Mouse (Mus musculus) ES-E14 (cell line): ENCODE measurements around the gene 1700017N19Rik. TPM values are rescaled to one million over a fixed set of nuclear protein-coding genes. Genes with fewer than 3 reads are reported as not detected.

ENCODE experiments used
- DNase-seq: peaks from one replicate; pipeline ENCODE4 v3.0.0-alpha.2; 2013; ENCODE audit warnings: low read depth, low spot score
- H3K27ac ChIP-seq: 2 replicates; pipeline ENCODE4 v1.5.1; 2012; ENCODE audit warnings: low read depth, mild to moderate bottlenecking, low read length, moderate library complexity, mixed read lengths; ENCODE audit not compliant: poor library complexity, insufficient read depth, severe bottlenecking
- H3K36me3 ChIP-seq: 2 replicates; pipeline ENCODE4 v1.6.1; 2012; ENCODE audit warnings: mild to moderate bottlenecking, low read length, moderate library complexity, mixed read lengths; ENCODE audit not compliant: control insufficient read depth, poor library complexity, insufficient read depth, severe bottlenecking
- H3K4me1 ChIP-seq, 2 experiments: fragments of 150-350 bp in 1 of 2; sonication (generic) in 1 of 2; 2 replicates each; pipeline ENCODE4 v1.6.1; 2012; ENCODE audit warnings: low read length in 2 of 2, mild to moderate bottlenecking in 1 of 2, mixed read lengths in 1 of 2; ENCODE audit not compliant: control insufficient read depth in 2 of 2, insufficient read depth in 2 of 2, poor library complexity in 1 of 2
- H3K4me3 ChIP-seq, 2 experiments: fragments of 150-350 bp in 1 of 2; sonication (generic) in 1 of 2; 2 replicates each; pipeline ENCODE4 v1.5.1; 2012; ENCODE audit warnings: low read length in 2 of 2, low read depth in 1 of 2, mild to moderate bottlenecking in 1 of 2, mixed read lengths in 1 of 2; ENCODE audit not compliant: insufficient read depth in 1 of 2, poor library complexity in 1 of 2, severe bottlenecking in 1 of 2
- H3K9ac ChIP-seq: 2 replicates; pipeline ENCODE4 v1.6.1; 2012; ENCODE audit warnings: low read depth, mild to moderate bottlenecking, low read length, mixed read lengths; ENCODE audit not compliant: poor library complexity, insufficient read depth, severe bottlenecking
- H3K9me3 ChIP-seq: fragments of 150-350 bp; sonication (generic); 2 replicates; pipeline ENCODE4 v1.6.1; 2012; ENCODE audit warnings: low read depth, mild to moderate bottlenecking, low read length; ENCODE audit not compliant: control insufficient read depth, insufficient read depth
- CHD2 ChIP-seq: IDR thresholded peaks from 2 replicates; pipeline ENCODE4 v1.6.1; 2014; ENCODE audit warnings: mild to moderate bottlenecking, low read depth, low read length, inconsistent platforms
- HCFC1 ChIP-seq: IDR thresholded peaks from 2 replicates; pipeline ENCODE4 v1.6.1; 2012; ENCODE audit warnings: low read length, inconsistent platforms, borderline replicate concordance; ENCODE audit not compliant: insufficient read depth
- MAFK ChIP-seq: IDR thresholded peaks from 2 replicates; pipeline ENCODE4 v1.6.1; 2014; ENCODE audit warnings: mild to moderate bottlenecking, low read depth, low read length, inconsistent platforms; ENCODE audit not compliant: insufficient read depth
- ZC3H11A ChIP-seq: IDR thresholded peaks from 2 replicates; pipeline ENCODE4 v1.6.1; 2012; ENCODE audit warnings: low read depth, mild to moderate bottlenecking, inconsistent platforms, low read length, borderline replicate concordance
- ZNF384 ChIP-seq: IDR thresholded peaks from 2 replicates; pipeline ENCODE4 v1.6.1; 2012; ENCODE audit warnings: low read depth, low read length, inconsistent platforms
- in situ Hi-C, 2 experiments: fragments of 600-800 bp; cut with MboI; formaldehyde crosslinking; loops; one replicate each; pipeline ENCODE4 v1.15.1; 2025; ENCODE audit warnings: low sequenced_read_pairs in 2 of 2, inconsistent platforms in 1 of 2; ENCODE audit not compliant: unreplicated experiment in 2 of 2
- total RNA-seq: library from RNA; depleted of rRNA; stranded (reverse); fragments of 300-350 nt; gene quantifications from 2 replicates; pipeline ENCODE4 v1.2.3, GENCODE M21; 2012; rRNA removed

1700017N19Rik gene
- total RNA-seq, 1 experiment, result not detected

DNA sequence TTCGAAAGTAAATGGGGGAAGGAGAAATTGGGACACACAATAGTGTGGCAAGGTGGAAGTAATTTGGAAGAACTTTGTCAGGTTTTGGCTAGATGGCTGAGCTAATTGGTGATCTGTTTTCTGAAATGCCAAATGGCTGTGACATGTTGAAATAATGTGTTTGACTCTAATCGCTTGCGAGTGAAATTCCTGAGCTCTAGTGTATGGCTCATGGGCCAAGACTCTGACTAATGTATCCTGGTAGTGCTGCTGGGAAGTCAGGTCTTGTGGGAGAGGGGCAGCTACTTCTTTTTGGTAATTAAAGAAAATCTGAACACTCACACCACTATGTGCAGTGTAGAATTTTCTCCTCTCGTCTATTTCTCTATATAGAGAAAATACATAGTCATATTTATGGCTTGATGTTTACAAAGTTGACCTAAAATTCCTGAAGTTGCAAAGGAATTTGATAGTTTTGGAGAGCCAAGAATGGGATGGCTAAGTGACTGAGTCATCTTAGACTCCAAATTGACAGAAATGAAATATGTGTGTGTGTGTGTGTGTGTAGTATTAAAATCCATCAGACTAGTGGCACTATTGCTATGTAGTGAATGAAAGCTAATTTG, 55.1 kb downstream of the 1700017N19Rik start:
- in situ Hi-C loops, result no loop called here
- Histone ChIP-seq H3K36me3 (no peaks in the 10 kb centered on the region), H3K27ac (no peak overlapping the region), H3K4me3 (no peak overlapping the region), H3K4me1 (no peaks in the 10 kb centered on the region), H3K9me3 (no peaks in the 10 kb centered on the region), H3K9ac (no peak overlapping the region)
- DNase-seq, result no peak
- TF ChIP-seq MAFK, result no peak

DNA sequence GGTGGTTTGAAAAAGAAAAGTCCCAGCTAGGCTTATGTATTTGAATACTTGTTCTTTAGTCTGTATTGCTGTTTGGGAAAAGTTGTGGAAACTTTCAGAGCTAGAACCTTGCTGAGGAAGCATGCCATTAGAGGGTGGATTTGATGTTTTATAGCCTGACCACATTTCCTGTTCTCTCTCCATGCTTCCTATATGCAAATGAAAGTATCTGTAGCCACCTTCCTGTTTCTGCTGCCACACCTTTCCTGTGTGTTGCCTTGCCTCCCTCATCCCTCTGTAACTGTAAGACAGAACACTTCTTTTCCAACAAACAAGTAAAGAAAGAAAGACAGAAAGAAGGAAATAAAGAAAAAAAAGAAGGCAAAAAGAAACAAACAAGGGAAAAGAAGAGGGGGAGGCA, 63.9 kb downstream of the 1700017N19Rik start:
- Histone ChIP-seq H3K4me3 (no peak overlapping the region), H3K9ac (no peak overlapping the region), H3K36me3 (no peaks in the 10 kb centered on the region), H3K9me3 (no peaks in the 10 kb centered on the region), H3K27ac (no peak overlapping the region), H3K4me1 (no peaks in the 10 kb centered on the region)
- TF ChIP-seq ZNF384 (no peak), HCFC1 (no peak)
- DNase-seq, result no peak
- in situ Hi-C loops, result no loop called here

DNA sequence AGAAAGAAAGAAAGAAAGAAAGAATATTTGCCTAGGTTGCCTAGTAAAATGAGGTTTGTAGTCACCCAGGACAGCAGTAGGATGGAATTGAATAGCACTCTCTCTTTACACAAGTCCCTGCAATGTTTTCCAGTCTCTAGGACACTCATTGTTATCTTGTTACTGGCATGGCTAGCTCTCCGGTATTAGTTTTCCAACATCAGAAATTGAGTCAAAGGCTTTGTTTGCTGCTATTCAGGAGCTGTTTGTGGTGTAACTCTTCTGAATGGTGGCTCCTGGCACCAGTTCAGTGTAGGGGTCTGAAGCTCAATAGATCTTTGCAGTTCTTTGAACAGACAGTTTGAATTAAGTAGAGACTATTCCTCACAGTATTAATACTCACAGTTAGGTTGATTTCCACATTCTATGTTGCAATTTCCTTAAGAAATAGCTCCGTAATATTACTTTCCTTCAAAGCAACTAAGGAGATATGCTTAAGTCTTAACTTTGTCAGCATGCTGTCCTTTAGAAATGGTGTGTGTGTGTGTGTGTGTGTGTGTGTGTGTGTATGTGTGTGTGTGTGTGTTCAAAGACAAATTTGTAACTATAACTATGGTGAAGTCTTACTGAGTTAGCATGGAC, 71.8 kb downstream of the 1700017N19Rik start:
- Histone ChIP-seq H3K36me3 (no peaks in the 10 kb centered on the region), H3K27ac (no peak overlapping the region), H3K4me1 (no peaks in the 10 kb centered on the region), H3K9me3 (no peaks in the 10 kb centered on the region), H3K9ac (no peak overlapping the region), H3K4me3 (no peak overlapping the region)
- DNase-seq, result no peak
- in situ Hi-C loops, result no loop called here
- TF ChIP-seq ZC3H11A (no peak), CHD2 (no peak), MAFK (no peak), HCFC1 (no peak), ZNF384 (no peak)

Other genes with a start within 250 kb of the 1700017N19Rik start
- 6.1 and 7.1 TPM in 2 replicates for gene Gm4302, start 249.6 kb upstream of the 1700017N19Rik start, total RNA-seq
- 1.1 and 1.4 TPM in 2 replicates for gene Gm4303, start 244.5 kb upstream of the 1700017N19Rik start, total RNA-seq
- gene Gm4305, start 239.4 kb upstream of the 1700017N19Rik start, total RNA-seq, result 1.1 and 1.4 TPM in 2 replicates
- 1.1 and 1.4 TPM in 2 replicates for gene Gm4307, start 229.1 kb upstream of the 1700017N19Rik start, total RNA-seq
- 2.3 and 2.4 TPM in 2 replicates for gene Gm4312, start 207.9 kb upstream of the 1700017N19Rik start, total RNA-seq
- gene Tmtc3, start 103.1 kb upstream of the 1700017N19Rik start, total RNA-seq, result 57.0 and 59.4 TPM in 2 replicates
- 8.7 and 12.5 TPM in 2 replicates for gene Cep290, start 102.9 kb upstream of the 1700017N19Rik start, total RNA-seq
- 20.7 and 21.4 TPM in 2 replicates for gene 4930430F08Rik, start 61 bp upstream of the 1700017N19Rik start, total RNA-seq